Mouse (Mus musculus) stomach, postnatal 0 days (tissue): ENCODE results near the gene Ass1. TPM values are rescaled to one million over a fixed set of nuclear protein-coding genes. Genes with fewer than 3 reads are reported as not detected.

Experiments
- ATAC-seq: fragments of 200-750 bp; cut with Nextera tagmentation; 2 replicates; pipeline ENCODE4 v1.8.0; 2017; ENCODE audit not compliant: low FRiP score, low TSS enrichment
- DNase-seq: peaks from one replicate; pipeline ENCODE4 v3.0.0-alpha.2; 2016; ENCODE audit warnings: low spot score
- H3K27ac ChIP-seq: fragments of 300-500 bp; sonication (generic); replicated peaks from 2 replicates; pipeline ENCODE4 v1.5.1; 2014; ENCODE audit warnings: mild to moderate bottlenecking, control low read depth
- H3K27me3 ChIP-seq: fragments of 300-500 bp; sonication (generic); 2 replicates; pipeline ENCODE4 v1.6.1; 2014; ENCODE audit warnings: low read length; ENCODE audit not compliant: control insufficient read depth, insufficient read depth
- H3K36me3 ChIP-seq: fragments of 300-500 bp; sonication (generic); 2 replicates; pipeline ENCODE4 v1.6.1; 2014; ENCODE audit warnings: low read length, mixed read lengths; ENCODE audit not compliant: control insufficient read depth, insufficient read depth
- H3K4me1 ChIP-seq: fragments of 300-500 bp; sonication (generic); replicated peaks from 2 replicates; pipeline ENCODE4 v1.6.1; 2014; ENCODE audit warnings: antibody characterized with exemption; ENCODE audit not compliant: control insufficient read depth, insufficient read depth
- H3K4me2 ChIP-seq: fragments of 300-500 bp; sonication (generic); replicated peaks from 2 replicates; pipeline ENCODE4 v1.6.1; 2014; ENCODE audit warnings: low read depth, mild to moderate bottlenecking, control low read depth, moderate library complexity
- H3K4me3 ChIP-seq: fragments of 300-500 bp; sonication (generic); 2 replicates; pipeline ENCODE4 v1.5.1; 2014; ENCODE audit warnings: low read depth, low read length, control low read depth
- H3K9ac ChIP-seq: fragments of 300-500 bp; sonication (generic); 2 replicates; pipeline ENCODE4 v1.6.1; 2014; ENCODE audit warnings: mild to moderate bottlenecking, low read length, control low read depth, mixed read lengths
- H3K9me3 ChIP-seq: fragments of 300-500 bp; sonication (generic); 2 replicates; pipeline ENCODE4 v1.6.1; 2016; ENCODE audit warnings: low read length; ENCODE audit not compliant: control insufficient read depth
- CTCF ChIP-seq: IDR thresholded peaks from 2 replicates; pipeline ENCODE4 v1.5.1; 2016; ENCODE audit warnings: antibody characterized with exemption, low read depth, mild to moderate bottlenecking, moderate library complexity
- EP300 ChIP-seq: optimal IDR thresholded peaks from 2 replicates; pipeline ENCODE3; 2016; ENCODE audit warnings: antibody characterized with exemption
- WGBS: fragments of 180-500 bp; shearing (Covaris S2); extraction: QIAGEN DNeasy Blood & Tissue Kit; methylation state at CpG from one replicate; pipeline ENCODE4 v1.1.7; 2014; 5-methylcytosine and 5-hydroxymethylcytosine counted together
- polyA plus RNA-seq: library from polyadenylated mRNA; unstranded; fragments of >200 nt; fragmentation: Nextera tagmentation; extraction: Ambion mirVana; gene quantifications from 2 replicates; pipeline ENCODE4 v1.2.1, GENCODE M21; 2015

The Ass1 gene
- polyA plus RNA-seq, 1 experiment from 2014 or later: 34.3 TPM

- DNase-seq (no peak), ATAC-seq (no peak)
- no peaks in the 10 kb centered on the region; the same call in 1 of the 2 replicates for H3K36me3 ChIP-seq
- TF ChIP-seq EP300: no peak
- no peak for TF ChIP-seq CTCF
- H3K27ac ChIP-seq: no peak overlapping the region
- no peaks in the 10 kb centered on the region for H3K9me3 ChIP-seq
- H3K27me3 ChIP-seq: no peaks in the 10 kb centered on the region
- WGBS: 92% methylated on average over 24 of the region's 24 CpGs
- no peak overlapping the region for H3K4me2 ChIP-seq
- H3K9ac ChIP-seq: no peak overlapping the region
- H3K4me1 ChIP-seq: no peaks in the 10 kb centered on the region
- no peak overlapping the region for H3K4me3 ChIP-seq
These were observed 30.5 kb downstream of the Ass1 start for GRCm38 (mm10) chr2:31500292-31501204.

GRCm38 (mm10) chr2:31501448-31502130 is 31.6 kb downstream of the Ass1 start:
- Histone ChIP-seq H3K9ac (no peak overlapping the region), H3K9me3 (no peaks in the 10 kb centered on the region), H3K4me1 (no peaks in the 10 kb centered on the region), H3K27me3 (no peaks in the 10 kb centered on the region), H3K27ac (no peak overlapping the region), H3K4me3 (no peak overlapping the region), H3K4me2 (no peak overlapping the region), H3K36me3 (no peaks in the 10 kb centered on the region; the same call in 1 of the 2 replicates)
- ATAC-seq: no peak
- DNase-seq: no peak
- TF ChIP-seq CTCF (peak; percentile 32), EP300 (no peak)
- 72% methylated on average over 20 of the region's 20 CpGs for WGBS

- ATAC-seq: no peak
- Histone ChIP-seq H3K4me2 (no peak overlapping the region), H3K4me3 (no peak overlapping the region), H3K9me3 (no peaks in the 10 kb centered on the region), H3K36me3 (no peaks in the 10 kb centered on the region; the same call in 1 of the 2 replicates), H3K9ac (no peak overlapping the region), H3K27ac (no peak overlapping the region), H3K4me1 (no peaks in the 10 kb centered on the region), H3K27me3 (no peaks in the 10 kb centered on the region)
- TF ChIP-seq EP300 (no peak), CTCF (no peak)
- no peak for DNase-seq
- 71% methylated on average over 15 of the region's 15 CpGs for WGBS
These were observed 32.9 kb downstream of the Ass1 start for GRCm38 (mm10) chr2:31502616-31503522.

- Histone ChIP-seq H3K4me2 (no peak overlapping the region), H3K36me3 (no peaks in the 10 kb centered on the region), H3K27ac (no peak overlapping the region), H3K9ac (no peak overlapping the region), H3K4me3 (no peak overlapping the region), H3K27me3 (no peaks in the 10 kb centered on the region), H3K9me3 (no peaks in the 10 kb centered on the region), H3K4me1 (no peaks in the 10 kb centered on the region)
- TF ChIP-seq CTCF: no peak
- TF ChIP-seq EP300: no peak
- WGBS: 53% methylated on average over 11 of the region's 11 CpGs
- DNase-seq (no peak), ATAC-seq (no peak; the same call in 1 of the 2 replicates)
These were observed 35.5 kb downstream of the Ass1 start for GRCm38 (mm10) chr2:31505472-31505871.

GRCm38 (mm10) chr2:31508851-31509250 is 38.8 kb downstream of the Ass1 start:
- Histone ChIP-seq H3K36me3 (0 out of 2 replicates have a peak, but pooled peaks cover 3% of the 10 kb centered on the region), H3K4me2 (no peak overlapping the region), H3K9me3 (no peaks in the 10 kb centered on the region), H3K4me3 (no peak overlapping the region), H3K4me1 (no peaks in the 10 kb centered on the region), H3K9ac (no peak overlapping the region), H3K27ac (no peak overlapping the region), H3K27me3 (no peaks in the 10 kb centered on the region)
- DNase-seq (no peak), ATAC-seq (no peak)
- WGBS: 95% methylated on average over 6 of the region's 6 CpGs
- TF ChIP-seq CTCF: peak; percentile 18; the same call in 1 of the 2 replicates
- no peak for TF ChIP-seq EP300
